Mouse (Mus musculus): ENCODE measurements at regions not wholly inside any gene's neighbourhood (a gene's known extent, or its start where the extent isn't known, plus 50 kb on each side); places are given as distances from the start of the nearest gene placed in this dataset.
A peak's percentile ranks its signal among the peaks of the same experiment; 100 is the strongest.

DNA sequence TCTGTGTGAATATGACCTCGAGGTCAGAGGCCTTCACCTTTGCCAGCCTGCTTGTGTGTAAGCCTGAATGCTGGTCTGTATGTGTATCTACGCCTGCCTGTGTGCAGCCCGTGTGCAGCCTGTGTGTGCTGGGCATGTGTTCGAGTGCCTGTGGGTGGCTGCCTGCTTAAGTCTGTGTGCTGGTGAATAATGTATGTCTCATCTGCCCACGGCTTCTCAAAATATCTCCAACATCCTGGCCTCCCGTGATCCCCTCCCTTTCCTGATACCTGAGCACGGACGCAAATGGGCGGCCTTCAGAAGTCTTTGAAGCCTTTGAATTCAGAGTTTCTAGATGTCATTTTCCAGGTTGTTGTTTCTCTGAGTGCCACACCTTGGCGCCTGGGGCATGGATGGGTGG, 170.1 kb upstream of the Zfp64 start:
- TF ChIP-seq EP300 (IDR thresholded peaks at IDR 0.05; ENCODE audit: insufficient read depth, low read depth, low read length) (no peak), POLR2A (IDR thresholded peaks at IDR 0.05; ENCODE audit: insufficient read depth, low read depth, low read length) (no peak), CTCF (IDR thresholded peaks at IDR 0.05) (no peak)
- no peak for DNase-seq
- H3K9ac ChIP-seq (ENCODE audit: low read depth, low read length), result no peak overlapping the region
- H3K27me3 ChIP-seq (ENCODE audit: control insufficient read depth, insufficient read depth, low read length), result no peaks in the 10 kb centered on the region
- H3K27ac ChIP-seq, result no peak overlapping the region
- no peak overlapping the region for H3K4me3 ChIP-seq
- no peaks in the 10 kb centered on the region for H3K36me3 ChIP-seq (ENCODE audit: control insufficient read depth, insufficient read depth, low read length)
- intact Hi-C loops (cut with DNase I), result no loop called here
- no peaks in the 10 kb centered on the region for H3K4me1 ChIP-seq (ENCODE audit: control insufficient read depth, insufficient read depth, low read length)
- 82% methylated on average over 10 of the region's 10 CpGs for WGBS
- H3K79me2 ChIP-seq (replicated peaks; ENCODE audit: control insufficient read depth, insufficient read depth, low read length), result no peaks in the 10 kb centered on the region

- intact Hi-C loops (cut with DNase I), result no loop called here
- Histone ChIP-seq H3K4me3 (no peak overlapping the region), H3K27me3 (ENCODE audit: control insufficient read depth, insufficient read depth, low read length) (no peaks in the 10 kb centered on the region), H3K9ac (ENCODE audit: low read depth, low read length) (no peak overlapping the region), H3K79me2 (replicated peaks; ENCODE audit: control insufficient read depth, insufficient read depth, low read length) (no peaks in the 10 kb centered on the region), H3K36me3 (ENCODE audit: control insufficient read depth, insufficient read depth, low read length) (no peaks in the 10 kb centered on the region), H3K4me1 (ENCODE audit: control insufficient read depth, insufficient read depth, low read length) (no peaks in the 10 kb centered on the region), H3K27ac (no peak overlapping the region)
- TF ChIP-seq EP300 (IDR thresholded peaks at IDR 0.05; ENCODE audit: insufficient read depth, low read depth, low read length) (no peak), POLR2A (IDR thresholded peaks at IDR 0.05; ENCODE audit: insufficient read depth, low read depth, low read length) (no peak), CTCF (IDR thresholded peaks at IDR 0.05) (0 out of 2 replicates have a peak, but pooled peaks have one; percentile 6)
- WGBS, result 88% methylated on average over 7 of the region's 7 CpGs
- no peak for DNase-seq
These were observed 167.5 kb upstream of the Zfp64 start for GRCm38 (mm10) chr2:169122887-169123286.

- Histone ChIP-seq H3K4me3 (no peak overlapping the region), H3K27me3 (ENCODE audit: control insufficient read depth, insufficient read depth, low read length) (no peaks in the 10 kb centered on the region), H3K27ac (no peak overlapping the region), H3K9ac (ENCODE audit: low read depth, low read length) (no peak overlapping the region), H3K36me3 (ENCODE audit: control insufficient read depth, insufficient read depth, low read length) (no peaks in the 10 kb centered on the region), H3K79me2 (replicated peaks; ENCODE audit: control insufficient read depth, insufficient read depth, low read length) (no peaks in the 10 kb centered on the region), H3K4me1 (ENCODE audit: control insufficient read depth, insufficient read depth, low read length) (no peaks in the 10 kb centered on the region)
- TF ChIP-seq POLR2A (IDR thresholded peaks at IDR 0.05; ENCODE audit: insufficient read depth, low read depth, low read length) (no peak), EP300 (IDR thresholded peaks at IDR 0.05; ENCODE audit: insufficient read depth, low read depth, low read length) (no peak), CTCF (IDR thresholded peaks at IDR 0.05) (no peak)
- intact Hi-C loops (cut with DNase I), result no loop called here
- DNase-seq, result no peak
- 49% methylated on average over 10 of the region's 10 CpGs for WGBS
These were observed 161.5 kb upstream of the Zfp64 start for GRCm38 (mm10) chr2:169116841-169117240.

DNA sequence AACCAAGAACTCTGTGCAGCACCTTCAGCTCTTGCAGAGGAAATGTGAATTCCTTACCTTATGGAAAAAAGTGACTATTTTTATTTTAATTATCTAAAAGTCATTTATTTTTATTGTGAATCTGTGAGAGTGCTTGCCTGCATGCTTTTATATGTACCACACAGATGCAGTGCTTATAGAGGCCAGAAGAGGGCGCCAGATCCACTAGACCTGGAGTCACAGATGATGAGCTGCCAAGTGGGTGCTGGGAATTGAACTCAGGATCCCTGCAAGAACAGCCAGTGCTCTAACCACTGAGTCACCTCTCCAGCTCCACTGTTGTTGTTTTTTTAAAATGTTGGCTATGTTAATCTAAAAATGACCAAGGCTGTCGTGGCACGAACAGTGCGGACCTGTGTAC, 153.7 kb upstream of the Zfp64 start:
- WGBS, result 81% methylated on average over 4 of the region's 4 CpGs
- no peak overlapping the region for H3K9ac ChIP-seq (ENCODE audit: low read depth, low read length)
- no peaks in the 10 kb centered on the region for H3K4me1 ChIP-seq (ENCODE audit: control insufficient read depth, insufficient read depth, low read length)
- no peaks in the 10 kb centered on the region for H3K27me3 ChIP-seq (ENCODE audit: control insufficient read depth, insufficient read depth, low read length)
- H3K36me3 ChIP-seq (ENCODE audit: control insufficient read depth, insufficient read depth, low read length), result no peaks in the 10 kb centered on the region
- DNase-seq, result no peak
- no peak overlapping the region for H3K27ac ChIP-seq
- TF ChIP-seq EP300 (IDR thresholded peaks at IDR 0.05; ENCODE audit: insufficient read depth, low read depth, low read length), result no peak
- peak; percentile 43 for TF ChIP-seq CTCF (IDR thresholded peaks at IDR 0.05)
- no peak overlapping the region for H3K4me3 ChIP-seq
- no peaks in the 10 kb centered on the region for H3K79me2 ChIP-seq (replicated peaks; ENCODE audit: control insufficient read depth, insufficient read depth, low read length)
- intact Hi-C loops (cut with DNase I), result loop anchor here (5.0 kb wide), 1 partner anchor 117 kb away; no protein-coding TSS in a partner anchor

- DNase-seq, result peak; percentile 10 to 48
- Histone ChIP-seq H3K4me3 (no peak overlapping the region), H3K79me2 (replicated peaks; ENCODE audit: control insufficient read depth, insufficient read depth, low read length) (no peaks in the 10 kb centered on the region), H3K27ac (no peak overlapping the region), H3K27me3 (ENCODE audit: control insufficient read depth, insufficient read depth, low read length) (no peaks in the 10 kb centered on the region), H3K4me1 (ENCODE audit: control insufficient read depth, insufficient read depth, low read length) (no peaks in the 10 kb centered on the region), H3K36me3 (ENCODE audit: control insufficient read depth, insufficient read depth, low read length) (no peaks in the 10 kb centered on the region), H3K9ac (ENCODE audit: low read depth, low read length) (no peak overlapping the region)
- WGBS, result 35% methylated on average over 10 of the region's 10 CpGs
- TF ChIP-seq EP300 (IDR thresholded peaks at IDR 0.05; ENCODE audit: insufficient read depth, low read depth, low read length) (no peak), CTCF (IDR thresholded peaks at IDR 0.05) (peak; percentile 89)
- intact Hi-C loops (cut with DNase I), result loop anchor here (1.0 to 5.0 kb wide), 2 partner anchors 47 to 116 kb away; no protein-coding TSS in a partner anchor
These were observed 152.7 kb upstream of the Zfp64 start for GRCm38 (mm10) chr2:169108037-169108436.

DNA sequence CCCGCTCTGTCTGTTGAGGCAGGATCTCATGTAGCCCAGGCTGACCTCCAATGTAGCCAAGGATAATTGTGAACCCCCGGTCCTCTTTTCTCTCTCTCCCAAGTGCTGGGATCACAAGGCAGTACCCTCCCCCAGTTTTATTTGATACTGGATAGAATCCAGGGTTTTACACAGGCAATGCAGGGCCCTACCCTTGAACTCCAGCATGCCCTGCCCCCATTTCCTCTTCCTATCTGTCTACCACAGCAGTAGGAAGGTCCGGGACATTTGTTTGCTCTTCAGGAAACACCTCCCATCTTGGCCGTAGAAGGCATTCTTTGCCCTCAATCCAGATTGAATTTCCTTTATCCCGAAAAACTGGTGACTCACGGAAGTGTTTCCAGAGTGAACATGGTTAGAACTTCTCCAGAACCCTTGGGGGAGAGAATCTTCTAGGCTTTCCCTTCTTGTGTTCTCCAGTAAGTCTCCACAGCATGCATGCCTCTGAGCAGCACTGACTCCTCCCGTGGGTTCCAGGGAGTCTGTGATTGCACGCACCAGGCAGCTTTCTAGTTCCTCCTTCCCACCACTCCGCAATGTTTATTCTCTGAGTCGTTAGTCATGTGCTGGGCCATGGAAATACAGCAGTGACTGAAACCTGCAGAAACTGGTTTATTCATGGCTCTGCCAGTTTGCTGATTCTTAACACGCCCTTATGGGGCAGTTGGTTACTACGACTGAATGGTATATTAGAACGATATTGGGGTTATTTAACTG, 146.3 kb upstream of the Zfp64 start:
- Histone ChIP-seq H3K27me3 (ENCODE audit: control insufficient read depth, insufficient read depth, low read length) (no peaks in the 10 kb centered on the region), H3K27ac (no peak overlapping the region), H3K36me3 (ENCODE audit: control insufficient read depth, insufficient read depth, low read length) (no peaks in the 10 kb centered on the region), H3K4me3 (no peak overlapping the region), H3K79me2 (replicated peaks; ENCODE audit: control insufficient read depth, insufficient read depth, low read length) (no peaks in the 10 kb centered on the region), H3K4me1 (ENCODE audit: control insufficient read depth, insufficient read depth, low read length) (no peaks in the 10 kb centered on the region), H3K9ac (ENCODE audit: low read depth, low read length) (no peak overlapping the region)
- WGBS, result 66% methylated on average over 13 of the region's 13 CpGs
- DNase-seq, result no peak
- TF ChIP-seq CTCF (IDR thresholded peaks at IDR 0.05), result no peak
- TF ChIP-seq EP300 (IDR thresholded peaks at IDR 0.05; ENCODE audit: insufficient read depth, low read depth, low read length), result no peak
- TF ChIP-seq POLR2A (IDR thresholded peaks at IDR 0.05; ENCODE audit: insufficient read depth, low read depth, low read length), result no peak
- intact Hi-C loops (cut with DNase I), result no loop called here

Data from heart, adult 2 months (tissue).